In genomic region chr12:40823631-40824030, GRCm38 (mm10) we compare ENCODE assay signal across 24 mouse cellular contexts.
DNase-seq lines count a peak whose midpoint lies in the region; ATAC-seq lines count a peak whose summit lies in the region.
"Had no signal": no experiment of that assay in that cellular context is flagged by ENCODE, and none has a peak within 500 bp of the region (broad histone marks: within the 10 kb centered on the region; RNA-seq: fewer than 3 reads in every experiment).

No protein-coding gene starts in this region.

- H3K27me3 ChIP-seq in heart, embryonic 12.5 days (replicated peaks): no peaks in the 10 kb centered on the region
- no peaks in the 10 kb centered on the region for H3K27me3 ChIP-seq in lung, embryonic 15.5 days
- H3K27me3 ChIP-seq in neural tube, embryonic 14.5 days (ENCODE audit: control insufficient read depth, insufficient read depth, low read length): no peaks in the 10 kb centered on the region
- no peaks in the 10 kb centered on the region for H3K27me3 ChIP-seq in neural tube, embryonic 15.5 days (replicated peaks)
- H3K27me3 ChIP-seq: CH12.LX; embryonic facial prominence, embryonic 12.5 days; heart, embryonic 13.5 days; Patski had no signal

- no peak for ATAC-seq in heart, embryonic 12.5 days (ENCODE audit: insufficient number of reproducible peaks, low FRiP score)
- peak; percentile 59; the same call in 1 of the 2 replicates for ATAC-seq in lung, embryonic 15.5 days (ENCODE audit: borderline replicate concordance, extremely low read depth, low FRiP score, low TSS enrichment)
- ATAC-seq in neural tube, embryonic 14.5 days (ENCODE audit: low read depth): peak; percentile 19; the same call in 1 of the 2 replicates
- no peak for ATAC-seq in neural tube, embryonic 15.5 days (ENCODE audit: low FRiP score)
- ATAC-seq: forebrain, embryonic 14.5 days; forebrain, postnatal 0 days; hindbrain, postnatal 0 days; inflammation-experienced regulatory T-cells, adult 6 months; Patski had no signal

- peak; percentile 76 for DNase-seq in heart, adult 11 months
- no peak for DNase-seq in lung, adult 18-20 months
- DNase-seq: B cell, adult 2 months; cerebellum, adult 9-10 months; cerebellum, postnatal 14 days; forebrain, postnatal 0 days; gastrocnemius, adult 2 months; gastrocnemius, postnatal 14 days; heart, adult 18-20 months; heart, postnatal 4 days had no signal

- H3K27ac ChIP-seq in heart, embryonic 12.5 days (ENCODE audit: poor library complexity, severe bottlenecking): no peak overlapping the region
- H3K27ac ChIP-seq in lung, embryonic 15.5 days: no peak overlapping the region
- H3K27ac ChIP-seq in neural tube, embryonic 14.5 days (ENCODE audit: low read depth, low read length): no peak overlapping the region
- no peak overlapping the region for H3K27ac ChIP-seq in neural tube, embryonic 15.5 days (replicated peaks)
- H3K27ac ChIP-seq: forebrain, embryonic 10.5 days; gastrocnemius, adult 2 months; heart, embryonic 13.5 days; hindbrain, embryonic 14.5 days; hindbrain, postnatal 0 days had no signal

- 51% methylated on average over 5 of the region's 5 CpGs for WGBS in heart, embryonic 12.5 days
- 30% methylated on average over 5 of the region's 5 CpGs for WGBS in lung, embryonic 15.5 days
- WGBS in neural tube, embryonic 14.5 days: 93% methylated on average over 5 of the region's 5 CpGs
- WGBS in neural tube, embryonic 15.5 days: 93% methylated on average over 5 of the region's 5 CpGs

- H3K4me2 ChIP-seq in heart, embryonic 12.5 days: no peak overlapping the region
- H3K4me2 ChIP-seq in lung, embryonic 15.5 days: no peak overlapping the region
- H3K4me2 ChIP-seq in neural tube, embryonic 14.5 days (ENCODE audit: low read depth, low read length): no peak overlapping the region
- no peak overlapping the region for H3K4me2 ChIP-seq in neural tube, embryonic 15.5 days
- H3K4me2 ChIP-seq: embryonic facial prominence, embryonic 12.5 days; heart, embryonic 13.5 days; hindbrain, embryonic 14.5 days had no signal

- H3K4me3 ChIP-seq in heart, embryonic 12.5 days: no peak overlapping the region
- no peak overlapping the region for H3K4me3 ChIP-seq in lung, embryonic 15.5 days
- no peak overlapping the region for H3K4me3 ChIP-seq in neural tube, embryonic 14.5 days (ENCODE audit: low read depth, low read length)
- H3K4me3 ChIP-seq in neural tube, embryonic 15.5 days (replicated peaks): no peak overlapping the region
- H3K4me3 ChIP-seq: embryonic facial prominence, embryonic 12.5 days; forebrain, embryonic 10.5 days; gastrocnemius, adult 2 months; heart, embryonic 13.5 days had no signal

- H3K36me3 ChIP-seq in heart, embryonic 12.5 days: no peaks in the 10 kb centered on the region; the same call in 1 of the 2 replicates
- no peaks in the 10 kb centered on the region; the same call in 1 of the 2 replicates for H3K36me3 ChIP-seq in lung, embryonic 15.5 days
- H3K36me3 ChIP-seq in neural tube, embryonic 14.5 days (ENCODE audit: control insufficient read depth, insufficient read depth, low read length): no peaks in the 10 kb centered on the region
- peaks cover 10% of the 10 kb centered on the region for H3K36me3 ChIP-seq in neural tube, embryonic 15.5 days
- H3K36me3 ChIP-seq: forebrain, embryonic 10.5 days; G1E had no signal

- no peak overlapping the region for H3K9ac ChIP-seq in heart, embryonic 12.5 days
- H3K9ac ChIP-seq in lung, embryonic 15.5 days: no peak overlapping the region
- H3K9ac ChIP-seq in neural tube, embryonic 14.5 days (replicated peaks; ENCODE audit: low read depth, low read length): no peak overlapping the region
- no peak overlapping the region for H3K9ac ChIP-seq in neural tube, embryonic 15.5 days (replicated peaks)
- H3K9ac ChIP-seq: embryonic facial prominence, embryonic 12.5 days; forebrain, postnatal 0 days; heart, embryonic 13.5 days; hindbrain, embryonic 14.5 days had no signal

- H3K4me1 ChIP-seq in heart, embryonic 12.5 days (replicated peaks): 0 out of 2 replicates have a peak, but pooled peaks cover 2% of the 10 kb centered on the region
- peaks cover 36% of the 10 kb centered on the region for H3K4me1 ChIP-seq in lung, embryonic 15.5 days
- no peaks in the 10 kb centered on the region for H3K4me1 ChIP-seq in neural tube, embryonic 14.5 days (ENCODE audit: control insufficient read depth, insufficient read depth, low read length)
- no peaks in the 10 kb centered on the region for H3K4me1 ChIP-seq in neural tube, embryonic 15.5 days
- H3K4me1 ChIP-seq: forebrain, embryonic 10.5 days had no signal

- no peaks in the 10 kb centered on the region for H3K9me3 ChIP-seq in heart, embryonic 12.5 days (replicated peaks)
- H3K9me3 ChIP-seq in lung, embryonic 15.5 days: no peaks in the 10 kb centered on the region
- H3K9me3 ChIP-seq in neural tube, embryonic 14.5 days (ENCODE audit: control insufficient read depth, low read length): no peaks in the 10 kb centered on the region
- no peaks in the 10 kb centered on the region for H3K9me3 ChIP-seq in neural tube, embryonic 15.5 days (replicated peaks)
- H3K9me3 ChIP-seq: embryonic facial prominence, embryonic 12.5 days; forebrain, embryonic 10.5 days; G1E; heart, embryonic 13.5 days had no signal

Comparison
In these comparisons a context has a peak if more than half of its experiments do, and no peak if none do; other contexts are left out.
1. ATAC-seq: peak in lung, embryonic 15.5 days (single experiment) and neural tube, embryonic 14.5 days (single experiment); none in heart, embryonic 12.5 days (single experiment) and neural tube, embryonic 15.5 days (single experiment).